Mouse (Mus musculus) kidney, adult 2 months (tissue): ENCODE data around the gene Tpo. TPM values are rescaled to one million over a fixed set of nuclear protein-coding genes. Genes with fewer than 3 reads are reported as not detected.

Experiments
- DNase-seq: peaks from one replicate; pipeline ENCODE4 v3.0.0; 2021
- H3K27ac ChIP-seq: fragments of 200-500 bp; 2 replicates; pipeline ENCODE4 v1.5.1; 2012; ENCODE audit warnings: low read depth, low read length, control low read depth, inconsistent platforms; ENCODE audit not compliant: insufficient read depth
- H3K27me3 ChIP-seq: fragments of 200-500 bp; replicated peaks from 2 replicates; pipeline ENCODE4 v1.6.1; 2012; ENCODE audit warnings: mild to moderate bottlenecking, moderate library complexity, low read length, inconsistent platforms; ENCODE audit not compliant: control insufficient read depth, insufficient read depth
- H3K36me3 ChIP-seq: fragments of 200-500 bp; 2 replicates; pipeline ENCODE4 v1.6.1; 2012; ENCODE audit warnings: mild to moderate bottlenecking, moderate library complexity, low read length, inconsistent platforms; ENCODE audit not compliant: control insufficient read depth, insufficient read depth
- H3K4me1 ChIP-seq: fragments of 200-500 bp; 2 replicates; pipeline ENCODE4 v1.6.1; 2011; ENCODE audit warnings: low read length; ENCODE audit not compliant: control insufficient read depth, insufficient read depth
- H3K4me3 ChIP-seq: fragments of 200-500 bp; 2 replicates; pipeline ENCODE4 v1.5.1; 2011; ENCODE audit warnings: mild to moderate bottlenecking, low read depth, low read length, control low read depth; ENCODE audit not compliant: insufficient read depth
- CTCF ChIP-seq: fragments of 200-500 bp; conservative IDR thresholded peaks from 2 replicates; pipeline ENCODE4 v1.5.1; 2011; ENCODE audit warnings: low read depth, mild to moderate bottlenecking, control low read depth, low read length, moderate library complexity, mixed read lengths; ENCODE audit not compliant: insufficient read depth, insufficient read length
- POLR2A ChIP-seq: fragments of 200-500 bp; IDR thresholded peaks from one replicate; pipeline ENCODE4 v1.6.1; 2011; ENCODE audit warnings: low read depth, low read length, control low read depth
- WGBS: fragments of 180-500 bp; shearing (Covaris S2); methylation state at CpG from one replicate; pipeline ENCODE4 v1.1.7; 2018; 5-methylcytosine and 5-hydroxymethylcytosine counted together
- polyA plus RNA-seq: library from polyadenylated mRNA; depleted of rRNA; stranded (reverse); fragments of >200 nt; gene quantifications from 2 replicates; pipeline ENCODE4 v1.2.3, GENCODE M21; 2012; rRNA removed

Gene Tpo
- polyA plus RNA-seq, result not detected in 2 replicates

- H3K27me3 ChIP-seq, result no peaks in the 10 kb centered on the region
- WGBS, result 48% methylated on average over 4 of the region's 4 CpGs
- DNase-seq, result no peak
- H3K27ac ChIP-seq, result no peak within 1 kb of the TSS
- no peaks in the 10 kb centered on the region for H3K4me1 ChIP-seq
- H3K4me3 ChIP-seq, result no peak within 1 kb of the TSS
- no peaks in the 10 kb centered on the region for H3K36me3 ChIP-seq
- TF ChIP-seq CTCF, result no peak
- TF ChIP-seq POLR2A, result no peak
These were observed at the start of gene Tpo for GRCm38 (mm10) chr12:30132524-30132923. Gene Tpo, minus strand, starts transcription at chr12:30132624.

GRCm38 (mm10) chr12:30181721-30182120, 49.3 kb upstream of the Tpo start:
- Histone ChIP-seq H3K4me3 (no peak overlapping the region), H3K4me1 (no peaks in the 10 kb centered on the region), H3K27me3 (no peaks in the 10 kb centered on the region), H3K27ac (no peak overlapping the region), H3K36me3 (no peaks in the 10 kb centered on the region)
- TF ChIP-seq CTCF (no peak), POLR2A (no peak)
- no peak for DNase-seq
- WGBS, result 84% methylated on average over 3 of the region's 3 CpGs

- H3K36me3 ChIP-seq, result no peaks in the 10 kb centered on the region
- no peak overlapping the region for H3K4me3 ChIP-seq
- WGBS, result 86% methylated on average over 1 of the region's 1 CpGs
- TF ChIP-seq POLR2A (no peak), CTCF (no peak)
- DNase-seq, result no peak
- H3K27ac ChIP-seq, result no peak overlapping the region
- H3K4me1 ChIP-seq, result no peaks in the 10 kb centered on the region
- no peaks in the 10 kb centered on the region for H3K27me3 ChIP-seq
These were observed 47.2 kb upstream of the Tpo start for GRCm38 (mm10) chr12:30179623-30180022.

- DNase-seq, result no peak
- H3K4me1 ChIP-seq, result no peaks in the 10 kb centered on the region
- H3K27ac ChIP-seq, result no peak overlapping the region
- no peaks in the 10 kb centered on the region for H3K36me3 ChIP-seq
- WGBS, result 82% methylated on average over 6 of the region's 6 CpGs
- TF ChIP-seq POLR2A (no peak), CTCF (no peak)
- no peaks in the 10 kb centered on the region for H3K27me3 ChIP-seq
- H3K4me3 ChIP-seq, result no peak overlapping the region
These were observed 45.5 kb upstream of the Tpo start for GRCm38 (mm10) chr12:30177966-30178365.

GRCm38 (mm10) chr12:30177529-30177928, 45.1 kb upstream of the Tpo start:
- H3K27me3 ChIP-seq, result no peaks in the 10 kb centered on the region
- TF ChIP-seq POLR2A (no peak), CTCF (no peak)
- no peaks in the 10 kb centered on the region for H3K4me1 ChIP-seq
- 85% methylated on average over 2 of the region's 2 CpGs for whole genome bisulfite sequencing
- no peak overlapping the region for H3K27ac ChIP-seq
- H3K36me3 ChIP-seq, result no peaks in the 10 kb centered on the region
- DNase-seq, result no peak
- H3K4me3 ChIP-seq, result no peak overlapping the region

GRCm38 (mm10) chr12:30168491-30168890, 36.1 kb upstream of the Tpo start:
- H3K27me3 ChIP-seq, result no peaks in the 10 kb centered on the region
- TF ChIP-seq CTCF, result no peak
- TF ChIP-seq POLR2A, result no peak
- no peak overlapping the region for H3K27ac ChIP-seq
- H3K4me3 ChIP-seq, result no peak overlapping the region
- WGBS, result 79% methylated on average over 3 of the region's 3 CpGs
- no peak for DNase-seq
- H3K4me1 ChIP-seq, result no peaks in the 10 kb centered on the region
- H3K36me3 ChIP-seq, result no peaks in the 10 kb centered on the region

- whole genome bisulfite sequencing, result 76% methylated on average over 5 of the region's 5 CpGs
- TF ChIP-seq CTCF (no peak), POLR2A (no peak)
- Histone ChIP-seq H3K27ac (no peak overlapping the region), H3K27me3 (no peaks in the 10 kb centered on the region), H3K36me3 (no peaks in the 10 kb centered on the region), H3K4me3 (no peak overlapping the region), H3K4me1 (no peaks in the 10 kb centered on the region)
- no peak for DNase-seq
These were observed 32.1 kb upstream of the Tpo start for GRCm38 (mm10) chr12:30164538-30164937.

GRCm38 (mm10) chr12:30164005-30164404, 31.6 kb upstream of the Tpo start:
- no peak for TF ChIP-seq CTCF
- H3K36me3 ChIP-seq, result no peaks in the 10 kb centered on the region
- no peaks in the 10 kb centered on the region for H3K4me1 ChIP-seq
- H3K4me3 ChIP-seq, result no peak overlapping the region
- no peaks in the 10 kb centered on the region for H3K27me3 ChIP-seq
- 95% methylated on average over 6 of the region's 6 CpGs for WGBS
- H3K27ac ChIP-seq, result no peak overlapping the region
- DNase-seq, result no peak
